Mouse (Mus musculus) lung, postnatal 0 days (tissue): Measurements from ENCODE around the gene Phxr2.

Source experiments
- CTCF ChIP-seq: IDR thresholded peaks from 2 replicates; pipeline ENCODE4 v1.5.1; 2016; ENCODE audit warnings: antibody characterized with exemption, mild to moderate bottlenecking
- EP300 ChIP-seq: IDR thresholded peaks from 2 replicates; pipeline ENCODE4 v1.6.1; 2016; ENCODE audit warnings: antibody characterized with exemption, mild to moderate bottlenecking, control low read depth

DNA sequence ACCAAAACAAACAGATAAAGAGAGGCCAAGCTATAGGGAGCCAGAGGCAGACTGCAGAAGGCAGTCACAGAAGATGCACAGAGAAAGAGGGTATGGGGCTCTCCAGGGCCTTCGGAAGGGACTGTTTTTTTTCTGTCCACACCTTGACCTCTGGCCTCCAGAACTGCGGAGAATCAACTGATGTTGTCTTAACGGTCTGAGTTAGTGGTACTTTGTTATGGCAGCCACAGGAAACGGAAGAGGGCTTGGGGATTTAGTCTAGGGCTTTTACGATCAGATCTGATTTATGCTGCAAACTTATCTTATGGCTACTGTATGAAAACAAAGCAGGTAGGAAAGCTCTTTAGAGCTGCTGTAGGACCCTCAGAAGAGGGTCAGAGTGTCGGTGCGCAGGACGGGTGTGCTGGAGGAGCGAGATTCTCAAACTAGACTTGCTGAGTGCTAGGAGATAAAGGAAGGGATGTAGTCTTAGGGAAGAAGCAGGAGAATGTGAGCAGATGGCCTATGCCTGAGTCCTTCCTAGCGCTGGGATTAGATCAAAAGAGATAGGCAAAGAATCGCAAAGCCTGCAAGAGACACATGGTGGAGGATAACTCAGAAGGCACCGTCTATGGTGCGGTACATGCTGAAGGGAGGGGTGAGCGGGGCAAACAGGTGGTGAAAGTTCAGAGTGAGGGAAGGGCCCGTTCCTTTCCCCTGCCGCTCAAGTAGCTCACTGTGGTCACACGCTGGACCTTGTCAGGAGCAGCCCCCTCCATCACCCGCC, 10.5 kb downstream of the Phxr2 start:
- TF ChIP-seq CTCF = no peak
- no peak for TF ChIP-seq EP300
